Mouse (Mus musculus): ENCODE measurements around the gene Cpb2. TPM values are rescaled to one million over a fixed set of nuclear protein-coding genes. Genes with fewer than 3 reads are reported as not detected.

The Cpb2 gene
- polyA plus RNA-seq, 1 experiment from 2014 or later = 19.4 TPM

DNA sequence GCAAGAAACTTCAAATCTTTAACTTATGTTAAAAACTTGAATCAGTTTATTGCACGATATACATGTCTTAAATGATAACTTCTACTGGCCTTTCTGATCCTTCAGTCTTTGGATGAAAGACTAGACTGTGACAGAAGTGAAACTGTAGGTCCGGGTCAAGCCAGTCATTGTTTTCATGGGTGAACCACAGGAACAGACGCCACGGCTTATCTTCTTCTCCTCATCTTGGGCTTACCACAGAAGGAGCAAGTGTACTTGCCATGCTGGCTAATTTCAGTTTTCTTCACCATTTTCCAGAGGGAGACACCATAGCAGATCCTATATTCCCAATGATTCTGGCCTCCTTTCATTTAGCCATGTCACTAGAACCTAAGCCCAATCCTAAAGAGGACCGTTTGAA is 78.2 kb downstream of the Cpb2 start:
- H3K4me3 ChIP-seq (replicated peaks) = no peak overlapping the region
- H3K36me3 ChIP-seq = peaks cover 46% of the 10 kb centered on the region
- H3K27me3 ChIP-seq = no peaks in the 10 kb centered on the region
- no peaks in the 10 kb centered on the region for H3K9me3 ChIP-seq (replicated peaks)
- ATAC-seq (replicated peaks; ENCODE audit: low FRiP score) = no peak
- H3K9ac ChIP-seq = no peak overlapping the region
- H3K4me1 ChIP-seq = no peaks in the 10 kb centered on the region
- H3K4me2 ChIP-seq = no peak overlapping the region
- H3K27ac ChIP-seq = no peak overlapping the region
- WGBS = 93% methylated on average over 5 of the region's 5 CpGs

DNA sequence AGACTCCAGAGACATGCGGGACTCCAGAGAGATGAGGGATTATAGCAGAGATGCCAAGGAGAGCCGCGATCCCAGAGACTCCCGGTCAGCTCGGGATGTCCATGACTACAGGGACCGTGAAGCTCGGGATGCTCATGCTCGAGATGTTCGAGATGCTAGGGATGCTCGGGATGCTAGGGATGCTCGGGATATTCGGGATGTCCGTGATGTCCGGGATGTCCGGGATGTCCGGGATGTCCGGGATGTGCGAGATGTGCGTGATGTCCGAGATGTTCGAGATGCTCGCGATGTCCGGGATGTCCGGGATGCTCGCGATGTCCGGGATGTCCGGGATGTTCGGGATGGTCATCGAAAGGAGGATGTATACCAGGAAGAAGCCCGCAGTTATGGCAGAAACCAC is 81.3 kb downstream of the Cpb2 start:
- no peak overlapping the region for H3K4me2 ChIP-seq
- no peak for ATAC-seq (replicated peaks; ENCODE audit: low FRiP score)
- no peak overlapping the region for H3K4me3 ChIP-seq (replicated peaks)
- no peaks in the 10 kb centered on the region for H3K9me3 ChIP-seq (replicated peaks)
- no peak overlapping the region for H3K9ac ChIP-seq
- WGBS = 97% methylated on average over 32 of the region's 32 CpGs
- peaks cover 65% of the 10 kb centered on the region for H3K36me3 ChIP-seq
- no peak overlapping the region for H3K27ac ChIP-seq
- H3K27me3 ChIP-seq = no peaks in the 10 kb centered on the region
- H3K4me1 ChIP-seq = no peaks in the 10 kb centered on the region

- Histone ChIP-seq H3K9me3 (replicated peaks) (no peaks in the 10 kb centered on the region), H3K36me3 (peaks cover 79% of the 10 kb centered on the region), H3K27ac (no peak overlapping the region), H3K27me3 (no peaks in the 10 kb centered on the region), H3K4me1 (no peaks in the 10 kb centered on the region), H3K4me3 (replicated peaks) (no peak overlapping the region), H3K9ac (no peak overlapping the region), H3K4me2 (no peak overlapping the region)
- WGBS = 79% methylated on average over 8 of the region's 8 CpGs
- ATAC-seq (replicated peaks; ENCODE audit: low FRiP score) = no peak
These were observed 86.0 kb downstream of the Cpb2 start for GRCm38 (mm10) chr14:75328062-75328461.

DNA sequence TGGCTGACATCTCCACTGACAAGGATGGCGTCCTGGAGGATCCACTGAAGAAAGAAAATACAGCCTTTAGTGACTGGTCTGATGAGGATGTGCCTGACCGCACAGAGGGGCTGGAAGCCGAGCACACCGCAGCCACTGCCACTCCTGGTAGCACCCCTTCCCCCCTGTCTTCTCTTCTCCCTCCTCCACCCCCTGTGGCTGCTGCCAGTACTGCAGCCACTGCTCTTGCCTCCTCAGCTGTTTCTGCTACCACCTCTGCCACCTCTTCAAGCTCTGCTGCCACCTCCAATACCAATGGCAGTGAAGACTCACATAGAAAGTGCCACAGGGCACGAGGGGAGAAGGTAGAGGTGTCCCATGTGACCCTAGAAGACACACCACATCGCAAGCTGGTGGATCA is 88.5 kb downstream of the Cpb2 start:
- no peaks in the 10 kb centered on the region for H3K4me1 ChIP-seq
- no peaks in the 10 kb centered on the region for H3K9me3 ChIP-seq (replicated peaks)
- H3K27ac ChIP-seq = no peak overlapping the region
- H3K4me2 ChIP-seq = no peak overlapping the region
- H3K9ac ChIP-seq = no peak overlapping the region
- no peaks in the 10 kb centered on the region for H3K27me3 ChIP-seq
- H3K36me3 ChIP-seq = peaks cover 68% of the 10 kb centered on the region
- 73% methylated on average over 6 of the region's 6 CpGs for WGBS
- H3K4me3 ChIP-seq (replicated peaks) = no peak overlapping the region
- ATAC-seq (replicated peaks; ENCODE audit: low FRiP score) = no peak

Small RNAs within 50 kb of the gene (microRNA-seq; reads per million reads assigned to microRNA genes)
- gene Gm44482 = not detected

Other genes starting within 250 kb of the Cpb2 start
- gene Rubcnl, start 226.3 kb upstream of the Cpb2 start, polyA plus RNA-seq (2015; fragmentation: Nextera tagmentation; extraction: Ambion mirVana) = 0.39 and 0.73 TPM in 2 replicates
- not detected in 2 replicates for gene Lrrc63, start 111.4 kb upstream of the Cpb2 start, polyA plus RNA-seq (2015; fragmentation: Nextera tagmentation; extraction: Ambion mirVana)
- gene Lcp1, start 111.2 kb upstream of the Cpb2 start, polyA plus RNA-seq (2015; fragmentation: Nextera tagmentation; extraction: Ambion mirVana) = 21.1 and 21.9 TPM in 2 replicates
- 34.0 and 36.1 TPM in 2 replicates for gene Zc3h13, start 42.1 kb downstream of the Cpb2 start, polyA plus RNA-seq (2015; fragmentation: Nextera tagmentation; extraction: Ambion mirVana)
- gene Siah3, start 213.7 kb downstream of the Cpb2 start, polyA plus RNA-seq (2015; fragmentation: Nextera tagmentation; extraction: Ambion mirVana) = 0.14 and 0.19 TPM in 2 replicates

Data from kidney, embryonic 15.5 days (tissue).